Comparison of ENCODE assay signal across 14 mouse cellular contexts in genomic region chr12:81107278-81108100, GRCm38 (mm10).
DNase-seq lines count a peak whose midpoint lies in the region; ATAC-seq and TF ChIP-seq lines count a peak whose summit lies in the region.
"Had no signal": no experiment of that assay in that cellular context is flagged by ENCODE, and none has a peak within 500 bp of the region (broad histone marks: within the 10 kb centered on the region; RNA-seq: fewer than 3 reads in every experiment).

No protein-coding gene starts in this region.

- no peaks in the 10 kb centered on the region for H3K9me3 ChIP-seq in forebrain, embryonic 10.5 days
- no peaks in the 10 kb centered on the region for H3K9me3 ChIP-seq in forebrain, embryonic 14.5 days (replicated peaks; ENCODE audit: control insufficient read depth, low read length)
- H3K9me3 ChIP-seq in midbrain, embryonic 10.5 days (replicated peaks) = no peaks in the 10 kb centered on the region
- no peaks in the 10 kb centered on the region for H3K9me3 ChIP-seq in midbrain, postnatal 0 days (ENCODE audit: low read length)
- H3K9me3 ChIP-seq: liver, embryonic 15.5 days had no signal

- 0 out of 2 replicates have a peak, but pooled peaks cover 5% of the 10 kb centered on the region for H3K36me3 ChIP-seq in forebrain, embryonic 10.5 days (replicated peaks)
- no peaks in the 10 kb centered on the region for H3K36me3 ChIP-seq in forebrain, embryonic 14.5 days (ENCODE audit: control insufficient read depth, insufficient read depth, low read length)
- 0 out of 2 replicates have a peak, but pooled peaks cover 9% of the 10 kb centered on the region for H3K36me3 ChIP-seq in midbrain, embryonic 10.5 days
- H3K36me3 ChIP-seq in midbrain, postnatal 0 days (ENCODE audit: insufficient read depth, low read length) = no peaks in the 10 kb centered on the region
- H3K36me3 ChIP-seq: liver, embryonic 15.5 days had no signal

- H3K9ac ChIP-seq in forebrain, embryonic 14.5 days (ENCODE audit: low read length) = no peak overlapping the region
- H3K9ac ChIP-seq in midbrain, postnatal 0 days (replicated peaks; ENCODE audit: low read length, poor library complexity, severe bottlenecking) = no peak overlapping the region
- H3K9ac ChIP-seq: hindbrain, embryonic 14.5 days; liver, embryonic 15.5 days had no signal

- no peak for TF ChIP-seq CTCF in midbrain, postnatal 0 days (IDR thresholded peaks at IDR 0.05)

- H3K4me3 ChIP-seq in forebrain, embryonic 10.5 days = no peak overlapping the region
- no peak overlapping the region for H3K4me3 ChIP-seq in forebrain, embryonic 14.5 days (ENCODE audit: low read depth, low read length)
- no peak overlapping the region for H3K4me3 ChIP-seq in midbrain, embryonic 10.5 days
- H3K4me3 ChIP-seq in midbrain, postnatal 0 days (ENCODE audit: low read depth, low read length) = no peak overlapping the region
- H3K4me3 ChIP-seq: liver, embryonic 15.5 days had no signal

- no peak overlapping the region for H3K4me2 ChIP-seq in forebrain, embryonic 14.5 days (ENCODE audit: low read length)
- no peak overlapping the region for H3K4me2 ChIP-seq in midbrain, postnatal 0 days (ENCODE audit: low read depth, low read length, poor library complexity, severe bottlenecking)
- H3K4me2 ChIP-seq: hindbrain, embryonic 14.5 days; liver, embryonic 15.5 days had no signal

- H3K4me1 ChIP-seq in forebrain, embryonic 10.5 days = peaks cover 27% of the 10 kb centered on the region
- peaks cover 2% of the 10 kb centered on the region; the same call in 1 of the 2 replicates for H3K4me1 ChIP-seq in forebrain, embryonic 14.5 days (ENCODE audit: control insufficient read depth, insufficient read depth, low read length)
- H3K4me1 ChIP-seq in midbrain, embryonic 10.5 days = peaks cover 29% of the 10 kb centered on the region
- H3K4me1 ChIP-seq in midbrain, postnatal 0 days (ENCODE audit: insufficient read depth, low read length) = no peaks in the 10 kb centered on the region; the same call in 1 of the 2 replicates

- H3K27me3 ChIP-seq in forebrain, embryonic 10.5 days (ENCODE audit: poor library complexity, severe bottlenecking) = no peaks in the 10 kb centered on the region
- no peaks in the 10 kb centered on the region for H3K27me3 ChIP-seq in forebrain, embryonic 14.5 days (replicated peaks; ENCODE audit: control insufficient read depth, insufficient read depth, low read length)
- no peaks in the 10 kb centered on the region for H3K27me3 ChIP-seq in midbrain, embryonic 10.5 days (ENCODE audit: low read depth, poor library complexity, severe bottlenecking)
- H3K27me3 ChIP-seq in midbrain, postnatal 0 days (ENCODE audit: insufficient read depth, low read length) = no peaks in the 10 kb centered on the region
- H3K27me3 ChIP-seq: liver, embryonic 15.5 days had no signal

- H3K27ac ChIP-seq in forebrain, embryonic 10.5 days = no peak overlapping the region
- no peak overlapping the region for H3K27ac ChIP-seq in forebrain, embryonic 14.5 days (ENCODE audit: low read depth, low read length)
- no peak overlapping the region for H3K27ac ChIP-seq in midbrain, embryonic 10.5 days (replicated peaks)
- H3K27ac ChIP-seq in midbrain, postnatal 0 days (ENCODE audit: low read depth, low read length) = no peak overlapping the region
- H3K27ac ChIP-seq: liver, embryonic 15.5 days had no signal

- DNase-seq in forebrain, embryonic 10.5 days (ENCODE audit: extremely low spot score, low spot score) = peak; percentile 13
- DNase-seq in forebrain, embryonic 14.5 days (ENCODE audit: low spot score) = no peak
- peak; percentile 13 for DNase-seq in midbrain, embryonic 10.5 days (ENCODE audit: low spot score)
- DNase-seq in midbrain, postnatal 0 days (ENCODE audit: low spot score) = no peak
- peak; percentile 59 for DNase-seq in adrenal gland, postnatal 14 days
- DNase-seq in brain, adult 2 months (ENCODE audit: low read depth, low spot score) = peak; percentile 27
- no peak for DNase-seq in spleen, adult 18-20 months
- DNase-seq: gastrocnemius, postnatal 14 days; kidney, adult 11 months; kidney, postnatal 14 days; left cerebral cortex, postnatal 4 days; right cerebral cortex, adult 18-20 months had no signal

- ATAC-seq in forebrain, embryonic 14.5 days = no peak
- ATAC-seq in midbrain, postnatal 0 days (ENCODE audit: low FRiP score) = no peak

- 85% methylated on average over 14 of the region's 14 CpGs for WGBS in forebrain, embryonic 10.5 days
- whole genome bisulfite sequencing in forebrain, embryonic 14.5 days = 74% methylated on average over 14 of the region's 14 CpGs
- WGBS in midbrain, embryonic 10.5 days = 83% methylated on average over 14 of the region's 14 CpGs
- WGBS in midbrain, postnatal 0 days = 70% methylated on average over 14 of the region's 14 CpGs

Comparison
In these comparisons a context has a peak if more than half of its experiments do, and no peak if none do; other contexts are left out.
1. DNase-seq: peak in forebrain, embryonic 10.5 days (single experiment), midbrain, embryonic 10.5 days (single experiment), adrenal gland, postnatal 14 days (single experiment) and brain, adult 2 months (single experiment); none in forebrain, embryonic 14.5 days (single experiment), midbrain, postnatal 0 days (single experiment) and spleen, adult 18-20 months (0 of 2).